Mouse (Mus musculus) layer of hippocampus, adult 8-10 months (tissue): ENCODE data around the gene Gm21987. TPM values are rescaled to one million over a fixed set of nuclear protein-coding genes. Genes with fewer than 3 reads are reported as not detected.

Experiments used
- DNase-seq, 2 experiments: peaks; one replicate each; pipeline ENCODE4 v3.0.0; 2022; ENCODE audit warnings: low spot score in 2 of 2
- total RNA-seq, 4 experiments: library from RNA; stranded (reverse); gene quantifications; 2 replicates each; pipeline ENCODE4 v1.2.4; 2022

Gm21987 gene
- total RNA-seq, 4 experiments from 2014 or later, result 1.1 to 4.7 TPM; not detected in 2

DNA sequence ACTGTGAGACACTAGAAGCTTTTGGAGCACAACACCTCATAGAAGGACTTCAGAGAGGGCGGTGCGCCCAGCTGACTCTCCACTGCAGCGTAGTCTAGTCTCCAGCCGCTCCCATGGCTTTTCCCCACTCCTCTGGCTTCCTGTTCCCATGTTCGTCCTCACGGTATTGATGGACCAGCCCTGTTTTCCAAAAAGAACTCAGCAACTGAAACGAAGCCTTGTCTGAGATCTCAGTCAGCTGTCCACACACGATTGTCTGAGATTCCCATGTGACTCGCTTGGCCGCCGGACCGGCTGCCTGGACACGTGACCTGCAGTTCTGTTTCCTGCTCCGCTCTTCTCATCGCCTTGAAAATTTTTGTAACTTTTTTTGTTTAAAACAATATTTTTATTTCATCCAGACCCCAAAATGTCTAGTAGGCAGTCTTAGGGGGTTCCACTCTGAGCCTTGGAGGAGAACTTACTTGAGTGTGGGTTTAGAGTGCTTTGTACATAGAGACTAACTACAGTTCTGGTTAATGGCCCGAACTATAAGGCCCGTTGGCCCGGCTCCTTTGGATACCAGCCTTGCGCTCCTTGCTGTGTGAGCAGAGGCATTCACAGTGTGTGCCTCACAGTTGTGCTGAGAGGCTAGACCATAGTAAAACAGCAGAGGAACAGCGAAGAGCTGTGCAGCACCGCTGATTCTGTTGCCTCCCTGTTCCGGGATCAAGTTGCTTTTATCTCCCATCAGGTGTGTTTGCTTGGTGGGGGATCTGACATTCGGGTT lies 45.5 kb downstream of the Gm21987 start:
- DNase-seq, result peak in 1 of 2 experiments; percentile 33

DNA sequence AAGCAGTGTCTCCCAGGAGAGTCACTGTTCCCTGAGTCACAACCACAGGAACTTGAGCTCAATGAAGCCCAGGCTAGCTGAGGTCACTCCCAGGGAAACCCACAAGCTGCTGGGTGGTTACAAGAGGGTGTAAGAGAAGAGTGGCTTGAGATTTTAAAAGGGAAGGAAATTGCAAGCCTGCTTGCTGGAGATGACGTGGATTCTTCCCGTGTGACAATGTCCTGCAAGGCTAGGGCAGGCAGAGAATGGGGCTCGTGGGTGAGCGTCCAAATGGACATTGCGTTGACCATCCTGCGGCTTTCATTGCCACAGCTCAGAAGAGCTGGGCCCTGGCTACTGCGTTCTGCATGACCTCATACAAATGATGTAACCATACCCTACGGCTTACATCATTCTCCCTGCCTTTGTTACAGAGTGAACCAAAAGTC lies 47.4 kb downstream of the Gm21987 start:
- DNase-seq, result no peak

DNA sequence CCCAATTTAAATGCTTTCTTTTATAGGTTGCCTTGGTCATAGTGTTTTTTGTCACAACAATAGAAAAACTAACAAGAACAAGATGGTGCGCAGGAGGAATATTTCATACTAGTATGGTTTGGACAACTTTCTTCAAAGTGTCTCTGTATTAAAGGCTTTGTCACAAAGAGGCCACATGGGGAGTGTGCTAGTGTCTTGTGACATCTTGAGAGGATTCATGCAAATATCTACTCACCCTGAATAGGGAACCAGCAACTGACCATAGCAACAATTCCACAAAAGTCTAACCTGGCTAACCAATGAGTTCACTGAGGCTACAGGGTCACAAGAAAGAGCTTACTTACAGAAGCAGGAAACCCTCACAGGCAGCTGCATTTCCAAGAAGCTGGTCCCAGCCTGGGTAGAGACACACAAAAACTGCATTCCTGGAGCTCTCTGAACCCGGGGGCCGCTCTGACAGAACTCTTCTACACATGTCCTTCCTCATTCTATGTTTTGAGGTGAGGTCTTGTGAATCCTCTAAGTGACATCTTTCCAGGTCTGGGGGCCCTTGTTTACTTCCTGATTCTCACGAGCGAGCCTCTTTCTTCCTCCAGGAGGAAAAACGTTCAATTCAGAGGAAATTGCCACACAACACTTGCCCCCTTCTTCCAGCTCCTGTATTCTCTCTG lies 48.4 kb downstream of the Gm21987 start:
- DNase-seq, result no peak

DNA sequence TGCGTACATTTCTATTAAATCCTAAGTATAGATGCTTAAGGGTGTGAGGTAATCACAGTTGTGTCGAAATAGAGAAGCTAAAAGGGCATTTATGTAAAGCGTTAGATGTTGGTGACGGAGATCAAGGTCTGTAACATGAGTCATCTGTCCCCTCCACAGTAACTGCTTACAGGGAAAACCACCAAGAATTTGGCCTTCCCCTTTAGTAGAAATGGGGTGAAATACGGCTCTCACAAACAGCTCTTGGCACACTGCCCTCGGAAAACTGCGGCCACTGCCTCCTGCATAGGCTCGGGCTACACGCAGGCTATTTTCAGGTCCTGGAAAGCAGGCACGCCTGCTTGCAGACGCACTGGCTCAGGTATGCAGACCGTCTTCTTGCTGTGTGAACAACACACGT lies 49.3 kb downstream of the Gm21987 start:
- no peak for DNase-seq

DNA sequence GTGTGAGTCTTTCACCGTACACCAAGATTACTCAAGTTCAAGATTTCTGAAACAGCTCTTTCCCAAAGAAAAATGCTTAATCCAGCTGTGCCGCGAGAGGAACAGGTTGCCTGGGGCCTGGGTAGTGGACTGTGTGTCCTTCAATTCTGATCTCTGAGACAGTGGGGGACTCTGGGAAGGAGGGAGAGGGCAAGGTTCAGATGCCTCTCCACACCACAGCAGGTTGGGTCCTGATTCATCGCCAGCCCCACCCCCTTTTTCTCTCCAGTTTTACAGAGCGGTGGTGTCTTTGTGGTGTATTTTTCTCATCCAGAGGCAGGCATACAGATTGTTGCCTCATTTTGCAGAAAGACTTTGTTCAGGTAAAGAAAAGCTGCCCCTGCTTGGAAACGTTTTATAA lies 51.4 kb downstream of the Gm21987 start:
- no peak for DNase-seq

DNA sequence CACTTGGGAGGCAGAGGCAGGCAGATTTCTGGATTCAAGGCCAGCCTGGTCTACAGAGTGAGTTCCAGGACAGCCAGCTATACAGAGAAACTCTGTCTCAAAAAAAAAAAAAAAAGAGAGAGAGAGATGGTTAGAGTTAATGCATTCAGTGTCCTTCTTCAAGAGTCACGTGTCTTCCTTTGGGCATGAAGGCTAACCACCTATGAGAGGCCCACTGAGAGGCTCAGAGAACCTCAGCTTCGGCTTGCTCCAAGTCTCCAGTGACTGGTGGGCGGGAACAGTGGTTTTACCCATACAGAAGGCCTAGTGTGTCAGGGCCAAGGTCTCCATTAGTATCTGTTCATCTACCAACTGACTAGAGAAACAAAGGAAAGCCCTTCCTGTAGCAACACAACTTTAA lies 52.2 kb downstream of the Gm21987 start:
- DNase-seq, result no peak

DNA sequence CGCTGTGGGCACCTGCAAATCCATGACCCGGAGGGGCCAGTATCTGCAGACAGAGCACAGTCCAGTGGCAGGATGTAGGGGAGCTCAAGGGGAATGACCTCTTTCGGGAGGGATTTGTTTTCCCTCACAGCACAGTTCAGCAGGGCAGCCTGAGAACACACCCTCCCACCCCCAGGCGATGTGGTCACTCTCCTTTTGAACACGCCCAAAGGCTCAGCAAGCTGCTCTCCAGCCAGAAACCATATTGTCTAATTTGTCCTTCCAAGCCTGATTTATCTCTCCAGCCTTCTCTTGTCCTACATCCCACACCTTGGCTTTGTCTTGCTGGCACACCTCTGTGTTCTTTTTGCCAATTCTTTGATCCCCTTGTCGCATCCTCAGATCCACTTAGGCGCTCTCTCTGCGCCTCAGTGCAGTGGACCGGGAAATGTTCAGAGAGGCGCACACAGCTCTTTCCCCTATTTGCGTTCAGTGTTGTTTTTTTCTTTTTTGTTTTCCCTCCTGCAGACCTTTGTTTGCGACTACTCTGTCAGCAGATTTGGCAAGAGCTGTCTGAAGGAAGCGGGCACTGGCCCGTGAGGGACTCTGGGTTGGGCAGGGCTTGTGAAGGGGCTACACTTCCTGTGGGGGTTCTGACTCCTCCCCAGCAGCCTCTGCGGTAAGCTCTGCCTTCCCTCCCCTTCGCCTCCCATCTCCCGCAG lies 52.8 kb downstream of the Gm21987 start:
- peak in 1 of 2 experiments; percentile 19 for DNase-seq

DNA sequence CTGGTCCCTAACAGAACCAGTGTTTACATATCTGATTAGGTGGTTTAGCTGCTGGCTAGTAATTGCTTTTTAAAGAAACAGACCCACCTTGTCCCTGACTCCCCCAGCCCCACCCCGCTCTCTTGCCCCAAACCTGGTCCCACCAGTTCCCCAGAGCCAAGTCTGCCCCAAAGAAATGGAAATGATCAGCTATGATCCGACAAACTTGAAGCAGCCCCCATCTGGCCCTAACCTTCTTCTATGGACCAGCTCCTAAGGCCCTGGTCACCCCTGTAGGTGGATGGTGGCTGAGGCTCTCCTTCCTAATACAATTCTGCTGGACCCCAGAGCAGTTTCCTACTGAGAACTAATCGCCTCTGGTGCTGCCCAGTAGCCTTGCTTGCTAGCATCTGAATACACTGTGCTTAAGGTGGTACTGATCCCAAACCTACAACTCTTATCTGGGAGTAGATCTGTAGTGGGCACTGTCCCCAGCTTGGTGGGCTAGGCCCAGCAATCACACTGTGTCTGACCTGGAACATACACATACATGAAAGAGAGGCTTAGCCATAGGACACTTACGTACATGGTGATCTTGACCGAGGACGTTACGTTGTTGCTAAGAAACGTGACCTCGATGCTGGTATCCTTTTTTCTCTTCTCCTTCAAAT lies 53.6 kb downstream of the Gm21987 start:
- no peak for DNase-seq

DNA sequence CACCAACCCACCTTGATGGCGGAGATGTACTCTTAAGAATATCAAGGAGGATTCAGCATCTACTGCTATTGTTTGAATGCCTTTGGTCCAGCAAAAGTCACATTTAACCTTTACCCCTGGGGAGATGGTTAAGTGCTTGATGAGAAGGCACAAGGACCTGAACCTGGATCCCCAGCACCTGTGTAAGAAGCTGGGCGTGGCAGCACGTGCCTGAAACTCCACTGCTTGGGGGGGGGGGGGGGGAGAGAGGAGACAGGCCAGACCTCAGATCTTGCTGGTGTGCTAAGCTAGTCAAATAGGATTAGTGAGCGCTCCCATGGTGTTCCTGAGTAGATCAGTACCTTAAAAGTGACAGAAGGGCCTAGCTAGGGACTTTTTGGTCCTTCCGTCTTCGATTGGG lies 54.6 kb downstream of the Gm21987 start:
- DNase-seq, result no peak

DNA sequence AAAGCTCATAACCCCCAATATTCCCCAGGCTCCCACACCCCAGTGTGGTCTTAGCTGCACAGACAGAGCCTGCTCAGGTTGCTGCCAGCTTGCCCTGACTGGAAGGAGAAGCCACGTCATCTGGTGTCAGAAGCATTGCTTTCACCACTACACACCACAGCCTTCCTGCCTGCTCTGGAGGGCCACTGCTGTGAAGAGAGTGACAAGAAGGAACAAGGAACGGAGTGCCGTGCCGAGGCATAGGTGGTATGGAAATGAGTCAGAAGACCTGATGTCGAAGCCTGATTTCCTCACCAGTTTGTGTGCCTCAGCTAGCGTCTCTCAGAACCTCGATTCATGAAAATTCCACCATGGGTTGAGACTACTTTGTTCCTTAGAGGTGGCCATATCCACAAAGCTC lies 56.8 kb downstream of the Gm21987 start:
- DNase-seq, result no peak

DNA sequence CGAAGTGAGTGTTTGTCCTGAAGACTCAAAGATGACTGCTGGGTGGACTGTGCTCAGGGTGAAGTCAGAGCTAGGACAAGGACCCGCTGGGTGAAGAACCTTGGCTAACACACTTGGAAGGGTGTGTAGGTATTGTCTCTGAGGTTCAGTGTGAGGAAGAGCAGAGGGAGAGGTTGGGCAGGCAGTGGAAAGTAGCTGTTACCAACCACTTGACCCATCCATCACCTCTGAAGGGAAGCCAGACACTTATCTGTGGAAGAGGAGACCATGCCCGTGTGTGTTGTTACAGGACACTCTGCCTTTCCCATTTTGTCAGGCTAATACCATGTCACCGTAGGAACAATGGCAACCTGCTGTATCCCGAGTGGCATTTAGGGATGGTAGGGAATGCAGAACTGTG lies 59.5 kb downstream of the Gm21987 start:
- no peak for DNase-seq

DNA sequence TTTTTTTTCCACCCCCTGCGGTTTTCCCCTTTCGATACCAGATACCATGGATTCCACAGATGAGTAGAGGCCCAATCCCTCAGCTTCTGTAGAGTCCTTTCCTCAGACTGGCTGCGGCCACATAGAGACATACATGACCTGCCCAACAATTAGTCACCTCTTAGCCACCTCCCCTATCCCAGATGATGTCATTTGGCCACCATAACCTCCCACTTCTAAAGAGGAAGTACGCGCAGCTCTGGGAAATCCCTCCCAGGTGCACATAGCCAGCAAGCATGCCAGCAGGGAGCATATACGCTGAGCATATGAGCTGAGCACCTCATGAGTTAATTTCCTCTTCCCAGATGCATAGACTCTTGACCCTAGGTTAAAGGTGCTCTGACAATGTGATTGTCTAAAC lies 59.9 kb downstream of the Gm21987 start:
- no peak for DNase-seq

DNA sequence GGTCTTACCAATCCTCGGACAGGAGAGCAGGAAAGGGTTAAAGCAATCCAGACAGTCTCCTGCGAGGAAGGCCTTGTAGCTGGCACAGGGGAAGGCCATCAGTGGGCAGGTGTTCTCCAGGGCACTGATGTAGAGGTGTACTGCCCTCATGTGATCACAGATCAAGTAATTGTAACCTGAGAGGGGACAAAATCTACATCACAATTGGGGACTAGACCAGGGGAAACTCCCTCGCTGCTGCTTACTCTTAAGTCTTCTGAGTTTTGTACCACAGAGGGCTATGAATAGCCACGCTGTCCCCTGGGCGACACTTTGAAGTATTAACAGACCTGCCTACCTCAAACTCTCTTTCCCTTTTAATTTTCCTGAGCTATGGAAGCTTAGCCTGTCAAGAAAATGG lies 60.7 kb downstream of the Gm21987 start:
- DNase-seq, result no peak

DNA sequence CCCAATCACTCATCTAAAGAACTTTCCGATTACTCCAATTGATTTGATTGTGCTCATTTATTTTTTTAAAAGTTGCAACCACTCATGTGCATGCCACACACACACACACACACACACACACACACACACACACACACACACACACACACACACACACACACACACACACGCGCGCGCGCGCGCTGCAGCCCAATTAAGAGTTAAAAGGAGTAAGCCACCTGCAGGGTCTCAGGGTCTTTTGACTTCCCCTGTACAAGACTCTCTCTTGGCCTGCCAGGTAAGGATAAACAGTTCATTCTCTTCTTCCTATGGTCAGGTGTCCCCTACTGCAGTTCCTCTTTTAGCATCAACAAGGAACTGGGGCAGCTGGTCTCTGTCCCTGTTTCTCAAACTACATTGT lies 61.6 kb downstream of the Gm21987 start:
- no peak for DNase-seq

Other genes starting within 250 kb of the Gm21987 start
- gene Nr1i2, start 52.2 kb upstream of the Gm21987 start, total RNA-seq, result not detected
- 1 to 10 TPM; 1.3 to 2.0 (median 1.6) TPM for gene Maats1, start 4.9 kb upstream of the Gm21987 start, total RNA-seq
- gene Cox17, start within 50 bp of the Gm21987 start, total RNA-seq, result 100 to 1,000 TPM in 2 of 4 experiments, 10 to 100 TPM in 2; 88.2 to 142 (median 116) TPM
- gene Popdc2, start 15.2 kb downstream of the Gm21987 start, total RNA-seq, result 1 to 10 TPM in 1 of 4 experiments, under 1 TPM in 3; 0.31 to 1.3 (median 0.49) TPM
- gene Pla1a, start 86.1 kb downstream of the Gm21987 start, total RNA-seq, result 1 to 10 TPM in 2 of 4 experiments, under 1 TPM in 2; 0.72 to 1.8 (median 1.1) TPM
- 10 to 100 TPM; 53.7 to 56.9 (median 55.4) TPM for gene Adprh, start 105.7 kb downstream of the Gm21987 start, total RNA-seq
- 1 to 10 TPM in 1 of 4 experiments, under 1 TPM in 3; 0.39 to 1.2 (median 0.49) TPM for gene Cd80, start 108.5 kb downstream of the Gm21987 start, total RNA-seq
- gene Timmdc1, start 175.6 kb downstream of the Gm21987 start, total RNA-seq, result 10 to 100 TPM; 24.8 to 28.1 (median 27.2) TPM
- gene Poglut1, start 203.2 kb downstream of the Gm21987 start, total RNA-seq, result 10 to 100 TPM; 43.7 to 55.5 (median 51.0) TPM
- 10 to 100 TPM; 23.5 to 31.2 (median 28.1) TPM for gene Tmem39a, start 211.7 kb downstream of the Gm21987 start, total RNA-seq